Mouse (Mus musculus) kidney, adult 2 months (tissue): ENCODE measurements at regions not wholly inside any gene's neighbourhood (a gene's known extent, or its start where the extent isn't known, plus 50 kb on each side); places are given as distances from the start of the nearest gene placed in this dataset.

Experiments
- CTCF ChIP-seq: fragments of 200-500 bp; conservative IDR thresholded peaks from 2 replicates; pipeline ENCODE4 v1.5.1; 2011; ENCODE audit warnings: low read depth, mild to moderate bottlenecking, control low read depth, low read length, moderate library complexity, mixed read lengths; ENCODE audit not compliant: insufficient read depth, insufficient read length
- POLR2A ChIP-seq: fragments of 200-500 bp; IDR thresholded peaks from one replicate; pipeline ENCODE4 v1.6.1; 2011; ENCODE audit warnings: low read depth, low read length, control low read depth

- TF ChIP-seq POLR2A (no peak), CTCF (no peak)
These were observed 94.1 kb upstream of the Fggy start for GRCm38 (mm10) chr4:95463082-95463825.
